Mouse (Mus musculus) small intestine, adult 2 months (tissue): ENCODE data around the gene Glis2.

Source experiments
- CTCF ChIP-seq: fragments of 200-500 bp; IDR thresholded peaks from 2 replicates; pipeline ENCODE4 v1.5.1; 2012; ENCODE audit warnings: low read depth, mild to moderate bottlenecking, control low read depth, inconsistent platforms, low read length, moderate library complexity, mixed read lengths; ENCODE audit not compliant: insufficient replicate concordance, insufficient read length; ENCODE audit errors: extremely low read depth
- POLR2A ChIP-seq: fragments of 200-500 bp; IDR thresholded peaks from 2 replicates; pipeline ENCODE4 v1.6.1; 2012; ENCODE audit warnings: low read depth, mild to moderate bottlenecking, control low read depth, inconsistent platforms, low read length, moderate library complexity

- TF ChIP-seq CTCF (no peak), POLR2A (no peak)
Observed at GRCm38 (mm10) chr16:4597296-4597695, 2.8 kb downstream of the Glis2 start.
